Mouse (Mus musculus): ENCODE results near the gene Nf1. TPM values are rescaled to one million over a fixed set of nuclear protein-coding genes. Genes with fewer than 3 reads are reported as not detected.

Gene Nf1
- polyA plus RNA-seq, 1 experiment from 2014 or later = 19.6 TPM

DNA sequence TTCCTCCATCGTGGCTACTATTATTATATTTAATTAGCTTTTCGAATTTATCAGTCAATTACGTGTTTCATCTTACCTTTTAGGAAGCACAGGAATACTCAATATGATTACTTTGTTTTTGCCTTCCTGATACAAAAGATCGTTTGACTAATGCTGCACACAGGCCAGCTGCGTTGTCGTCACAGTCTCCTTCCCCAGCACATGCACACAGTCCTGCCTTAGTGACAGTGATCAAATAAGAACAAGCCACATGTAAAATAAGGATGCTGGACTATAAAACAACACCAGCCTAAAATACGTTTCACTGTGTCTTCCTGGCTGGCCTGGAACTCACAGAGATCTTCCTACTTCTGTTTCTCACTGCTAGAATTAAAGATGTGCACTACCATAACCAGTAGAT is 165.0 kb downstream of the Nf1 start:
- 65% methylated on average over 7 of the region's 7 CpGs for WGBS
- ATAC-seq (ENCODE audit: low read depth) = no peak
- H3K4me2 ChIP-seq (ENCODE audit: low read depth, low read length) = no peak overlapping the region
- no peaks in the 10 kb centered on the region for H3K27me3 ChIP-seq (ENCODE audit: control insufficient read depth, insufficient read depth, low read length)
- H3K4me3 ChIP-seq (ENCODE audit: low read depth, low read length) = no peak overlapping the region
- H3K27ac ChIP-seq (ENCODE audit: low read depth, low read length) = no peak overlapping the region
- H3K9me3 ChIP-seq (ENCODE audit: control insufficient read depth, low read length) = no peaks in the 10 kb centered on the region
- no peak overlapping the region for H3K9ac ChIP-seq (replicated peaks; ENCODE audit: low read depth, low read length)
- H3K36me3 ChIP-seq (ENCODE audit: control insufficient read depth, insufficient read depth, low read length) = no peaks in the 10 kb centered on the region
- 0 out of 2 replicates have a peak, but pooled peaks cover 5% of the 10 kb centered on the region for H3K4me1 ChIP-seq (ENCODE audit: control insufficient read depth, insufficient read depth, low read length)

DNA sequence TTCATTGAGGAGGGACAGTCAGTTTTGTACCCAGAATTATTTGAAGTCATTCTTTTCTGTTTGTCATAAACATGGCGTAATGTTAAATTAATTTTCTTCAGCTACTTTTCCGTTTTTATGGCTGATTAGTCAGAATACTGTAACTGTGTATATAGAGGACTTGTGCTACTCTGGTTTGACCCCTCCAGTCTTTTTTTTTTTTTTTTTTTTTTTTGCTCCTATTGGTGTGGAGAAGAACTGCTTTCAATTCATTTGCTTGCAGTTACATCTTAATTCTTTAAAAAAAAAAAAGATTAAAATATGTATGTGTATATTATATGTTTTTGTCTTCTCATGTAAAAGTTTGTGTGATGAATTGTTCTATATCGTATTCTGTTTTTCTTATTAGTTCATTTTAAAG is 172.5 kb downstream of the Nf1 start:
- H3K4me2 ChIP-seq (ENCODE audit: low read depth, low read length) = no peak overlapping the region
- WGBS = 93% methylated on average over 3 of the region's 3 CpGs
- no peaks in the 10 kb centered on the region for H3K36me3 ChIP-seq (ENCODE audit: control insufficient read depth, insufficient read depth, low read length)
- H3K27me3 ChIP-seq (ENCODE audit: control insufficient read depth, insufficient read depth, low read length) = no peaks in the 10 kb centered on the region
- H3K9ac ChIP-seq (replicated peaks; ENCODE audit: low read depth, low read length) = no peak overlapping the region
- H3K27ac ChIP-seq (ENCODE audit: low read depth, low read length) = no peak overlapping the region
- no peaks in the 10 kb centered on the region for H3K9me3 ChIP-seq (ENCODE audit: control insufficient read depth, low read length)
- H3K4me3 ChIP-seq (ENCODE audit: low read depth, low read length) = no peak overlapping the region
- no peaks in the 10 kb centered on the region for H3K4me1 ChIP-seq (ENCODE audit: control insufficient read depth, insufficient read depth, low read length)
- ATAC-seq (ENCODE audit: low read depth) = no peak

DNA sequence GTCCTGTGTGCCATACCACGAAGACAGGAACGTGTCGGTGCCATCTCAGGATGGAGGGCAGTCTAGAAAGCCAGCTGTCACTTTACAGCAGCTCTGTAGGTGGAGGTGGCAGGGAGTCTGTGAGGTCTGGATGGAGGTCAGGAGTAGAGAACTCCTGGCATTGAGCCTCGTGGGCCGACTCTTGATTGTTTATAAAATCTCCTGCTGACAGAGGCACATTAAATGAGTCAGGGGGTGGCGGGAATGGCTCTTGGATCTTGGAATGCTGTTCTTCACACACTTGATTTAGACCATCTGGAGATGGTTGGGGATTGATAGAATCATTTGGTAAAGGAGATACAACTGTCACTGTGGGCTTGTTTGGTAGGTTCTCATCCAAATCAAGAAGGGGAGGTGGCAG is 175.8 kb downstream of the Nf1 start:
- Histone ChIP-seq H3K9me3 (ENCODE audit: control insufficient read depth, low read length) (no peaks in the 10 kb centered on the region), H3K36me3 (ENCODE audit: control insufficient read depth, insufficient read depth, low read length) (no peaks in the 10 kb centered on the region), H3K4me2 (ENCODE audit: low read depth, low read length) (no peak overlapping the region), H3K27me3 (ENCODE audit: control insufficient read depth, insufficient read depth, low read length) (no peaks in the 10 kb centered on the region), H3K4me1 (ENCODE audit: control insufficient read depth, insufficient read depth, low read length) (no peaks in the 10 kb centered on the region), H3K4me3 (ENCODE audit: low read depth, low read length) (no peak overlapping the region), H3K27ac (ENCODE audit: low read depth, low read length) (no peak overlapping the region), H3K9ac (replicated peaks; ENCODE audit: low read depth, low read length) (no peak overlapping the region)
- ATAC-seq (ENCODE audit: low read depth) = no peak
- WGBS = 86% methylated on average over 6 of the region's 6 CpGs

DNA sequence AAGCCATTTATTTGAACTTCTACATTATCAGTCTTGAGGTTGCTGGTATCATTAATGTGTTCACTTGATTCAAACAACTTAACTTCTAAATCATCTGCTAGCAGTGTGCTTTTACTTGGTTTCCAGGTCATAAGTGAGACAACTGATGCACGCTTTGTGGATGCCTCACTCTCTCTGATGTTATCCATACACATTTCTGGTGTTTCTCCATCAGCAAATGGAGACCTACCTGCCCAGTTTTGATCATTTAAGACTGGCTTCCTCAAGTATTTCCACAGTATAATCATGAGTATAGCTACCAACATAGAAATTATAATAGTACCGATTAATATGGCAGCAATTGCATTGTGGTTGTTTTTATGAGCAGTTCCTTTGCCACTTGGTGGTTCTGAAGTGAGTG is 176.3 kb downstream of the Nf1 start:
- ATAC-seq (ENCODE audit: low read depth) = no peak
- 100% methylated on average over 2 of the region's 2 CpGs for WGBS
- Histone ChIP-seq H3K4me1 (ENCODE audit: control insufficient read depth, insufficient read depth, low read length) (no peaks in the 10 kb centered on the region), H3K9ac (replicated peaks; ENCODE audit: low read depth, low read length) (no peak overlapping the region), H3K4me3 (ENCODE audit: low read depth, low read length) (no peak overlapping the region), H3K36me3 (ENCODE audit: control insufficient read depth, insufficient read depth, low read length) (no peaks in the 10 kb centered on the region), H3K4me2 (ENCODE audit: low read depth, low read length) (no peak overlapping the region), H3K27ac (ENCODE audit: low read depth, low read length) (no peak overlapping the region), H3K9me3 (ENCODE audit: control insufficient read depth, low read length) (no peaks in the 10 kb centered on the region), H3K27me3 (ENCODE audit: control insufficient read depth, insufficient read depth, low read length) (no peaks in the 10 kb centered on the region)

DNA sequence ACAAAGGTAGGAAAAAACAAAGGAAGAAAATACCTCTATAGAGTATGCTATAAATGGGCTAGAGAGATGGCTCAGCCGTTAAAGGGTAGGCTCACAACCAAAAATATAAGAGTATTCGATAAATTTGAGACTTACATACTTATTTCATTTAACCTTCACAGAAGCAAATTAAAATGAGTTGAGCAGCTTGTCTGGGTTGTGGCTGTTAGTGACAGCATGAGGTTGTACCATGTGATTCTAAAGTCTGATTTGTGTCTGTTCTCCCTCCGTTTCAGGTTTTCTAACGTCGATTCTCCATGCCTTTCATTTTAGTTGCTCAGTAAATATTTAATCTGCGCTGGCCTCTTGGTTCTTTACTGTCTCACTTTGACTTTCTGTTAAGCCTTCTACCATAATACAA is 179.8 kb downstream of the Nf1 start:
- ATAC-seq (ENCODE audit: low read depth) = no peak
- Histone ChIP-seq H3K4me1 (ENCODE audit: control insufficient read depth, insufficient read depth, low read length) (no peaks in the 10 kb centered on the region), H3K36me3 (ENCODE audit: control insufficient read depth, insufficient read depth, low read length) (no peaks in the 10 kb centered on the region), H3K27ac (ENCODE audit: low read depth, low read length) (no peak overlapping the region), H3K4me3 (ENCODE audit: low read depth, low read length) (no peak overlapping the region), H3K9me3 (ENCODE audit: control insufficient read depth, low read length) (no peaks in the 10 kb centered on the region), H3K27me3 (ENCODE audit: control insufficient read depth, insufficient read depth, low read length) (no peaks in the 10 kb centered on the region), H3K4me2 (ENCODE audit: low read depth, low read length) (no peak overlapping the region), H3K9ac (replicated peaks; ENCODE audit: low read depth, low read length) (no peak overlapping the region)
- 88% methylated on average over 6 of the region's 6 CpGs for WGBS

DNA sequence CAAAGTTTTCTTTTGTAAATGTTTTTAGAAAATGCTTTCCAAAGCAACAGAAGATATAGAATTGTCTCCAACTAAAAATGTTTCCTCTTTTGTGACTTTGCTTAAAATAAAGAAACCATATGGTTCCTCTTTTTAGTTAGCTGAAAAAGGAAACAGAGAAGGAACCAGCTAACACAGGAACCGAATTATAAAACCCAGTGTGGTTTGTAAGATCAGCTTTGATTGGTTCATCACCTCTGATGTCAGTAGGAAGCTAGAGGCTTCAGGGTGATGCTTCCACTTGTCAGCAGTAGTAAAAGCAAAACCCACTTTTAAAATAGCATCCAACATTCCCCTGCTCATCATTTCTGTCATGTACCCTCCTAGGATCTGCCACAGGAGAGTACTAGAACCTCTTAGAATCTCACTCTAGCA is 180.4 kb downstream of the Nf1 start:
- Histone ChIP-seq H3K27ac (ENCODE audit: low read depth, low read length) (no peak overlapping the region), H3K36me3 (ENCODE audit: control insufficient read depth, insufficient read depth, low read length) (no peaks in the 10 kb centered on the region), H3K4me3 (ENCODE audit: low read depth, low read length) (no peak overlapping the region), H3K4me1 (ENCODE audit: control insufficient read depth, insufficient read depth, low read length) (no peaks in the 10 kb centered on the region), H3K9ac (replicated peaks; ENCODE audit: low read depth, low read length) (no peak overlapping the region), H3K9me3 (ENCODE audit: control insufficient read depth, low read length) (no peaks in the 10 kb centered on the region), H3K4me2 (ENCODE audit: low read depth, low read length) (no peak overlapping the region), H3K27me3 (ENCODE audit: control insufficient read depth, insufficient read depth, low read length) (no peaks in the 10 kb centered on the region)
- WGBS = 86% methylated on average over 1 of the region's 1 CpGs
- ATAC-seq (ENCODE audit: low read depth) = no peak

DNA sequence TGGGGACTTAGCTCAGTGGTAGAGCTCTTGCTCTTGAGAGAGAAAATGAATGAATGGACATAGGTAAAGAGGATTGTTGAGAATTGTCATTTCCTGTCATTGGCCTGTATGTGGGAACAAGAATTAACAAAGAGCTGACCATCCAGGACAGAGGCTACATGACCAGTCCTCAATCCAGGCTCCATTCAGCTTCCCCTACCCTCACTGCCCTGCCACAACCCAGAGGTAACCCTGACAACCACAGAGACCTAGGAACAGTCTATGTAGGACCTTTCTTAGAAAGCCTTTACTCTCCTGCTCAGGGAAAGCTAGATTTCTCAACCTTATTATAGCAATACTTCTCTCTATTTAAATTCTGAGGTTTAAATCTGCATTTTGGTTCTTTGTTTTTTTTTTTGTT is 181.3 kb downstream of the Nf1 start:
- H3K27ac ChIP-seq (ENCODE audit: low read depth, low read length) = no peak overlapping the region
- H3K27me3 ChIP-seq (ENCODE audit: control insufficient read depth, insufficient read depth, low read length) = no peaks in the 10 kb centered on the region
- H3K9me3 ChIP-seq (ENCODE audit: control insufficient read depth, low read length) = no peaks in the 10 kb centered on the region
- no peak overlapping the region for H3K9ac ChIP-seq (replicated peaks; ENCODE audit: low read depth, low read length)
- H3K4me3 ChIP-seq (ENCODE audit: low read depth, low read length) = no peak overlapping the region
- H3K4me1 ChIP-seq (ENCODE audit: control insufficient read depth, insufficient read depth, low read length) = no peaks in the 10 kb centered on the region
- no peak overlapping the region for H3K4me2 ChIP-seq (ENCODE audit: low read depth, low read length)
- ATAC-seq (ENCODE audit: low read depth) = no peak
- no peaks in the 10 kb centered on the region for H3K36me3 ChIP-seq (ENCODE audit: control insufficient read depth, insufficient read depth, low read length)

DNA sequence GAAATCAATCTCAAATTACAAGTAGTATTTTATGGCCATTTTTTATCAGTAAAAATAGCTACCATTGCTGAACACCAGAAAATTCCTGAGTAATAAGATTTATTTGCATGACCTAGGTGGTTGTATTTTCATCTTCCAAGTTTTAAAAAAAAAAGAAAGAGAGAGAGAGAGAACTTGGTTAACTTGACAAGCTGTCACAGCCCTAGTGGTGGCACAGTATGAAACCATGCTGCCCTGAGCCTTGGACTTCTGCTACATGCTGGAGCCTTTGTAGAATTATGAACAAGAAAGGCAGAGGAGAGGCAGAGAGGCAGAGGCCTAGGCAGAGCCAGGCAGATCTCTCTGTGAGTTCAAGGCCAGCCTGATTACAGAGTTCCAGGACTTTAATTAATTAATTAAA is 182.4 kb downstream of the Nf1 start:
- H3K4me1 ChIP-seq (ENCODE audit: control insufficient read depth, insufficient read depth, low read length) = no peaks in the 10 kb centered on the region
- H3K36me3 ChIP-seq (ENCODE audit: control insufficient read depth, insufficient read depth, low read length) = no peaks in the 10 kb centered on the region
- H3K4me2 ChIP-seq (ENCODE audit: low read depth, low read length) = no peak overlapping the region
- H3K9me3 ChIP-seq (ENCODE audit: control insufficient read depth, low read length) = no peaks in the 10 kb centered on the region
- H3K4me3 ChIP-seq (ENCODE audit: low read depth, low read length) = no peak overlapping the region
- no peak for ATAC-seq (ENCODE audit: low read depth)
- no peaks in the 10 kb centered on the region for H3K27me3 ChIP-seq (ENCODE audit: control insufficient read depth, insufficient read depth, low read length)
- no peak overlapping the region for H3K27ac ChIP-seq (ENCODE audit: low read depth, low read length)
- no peak overlapping the region for H3K9ac ChIP-seq (replicated peaks; ENCODE audit: low read depth, low read length)

DNA sequence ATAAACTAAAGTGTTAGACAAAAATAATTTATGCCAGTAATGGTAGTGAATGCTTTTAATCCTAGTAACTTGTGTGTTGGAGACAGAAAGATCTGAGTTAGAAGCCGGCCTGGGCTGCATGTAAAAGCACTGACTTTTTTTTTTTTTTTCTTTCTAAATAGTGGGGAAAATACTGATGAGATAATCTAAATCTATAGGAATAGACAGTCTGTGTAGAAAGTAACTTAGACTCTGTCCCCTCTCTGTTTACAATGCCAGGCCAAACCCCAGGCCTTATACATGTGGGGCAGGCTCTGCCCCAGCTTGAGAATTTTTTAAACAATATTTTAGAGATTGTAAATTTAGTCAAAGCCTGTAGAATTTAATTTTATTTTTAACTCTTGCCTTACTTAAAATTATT is 183.5 kb downstream of the Nf1 start:
- no peaks in the 10 kb centered on the region for H3K27me3 ChIP-seq (ENCODE audit: control insufficient read depth, insufficient read depth, low read length)
- no peak overlapping the region for H3K9ac ChIP-seq (replicated peaks; ENCODE audit: low read depth, low read length)
- no peaks in the 10 kb centered on the region for H3K4me1 ChIP-seq (ENCODE audit: control insufficient read depth, insufficient read depth, low read length)
- H3K27ac ChIP-seq (ENCODE audit: low read depth, low read length) = no peak overlapping the region
- no peak overlapping the region for H3K4me2 ChIP-seq (ENCODE audit: low read depth, low read length)
- no peaks in the 10 kb centered on the region for H3K9me3 ChIP-seq (ENCODE audit: control insufficient read depth, low read length)
- H3K4me3 ChIP-seq (ENCODE audit: low read depth, low read length) = no peak overlapping the region
- ATAC-seq (ENCODE audit: low read depth) = no peak
- H3K36me3 ChIP-seq (ENCODE audit: control insufficient read depth, insufficient read depth, low read length) = no peaks in the 10 kb centered on the region
- WGBS = 98% methylated on average over 1 of the region's 1 CpGs
